Mouse (Mus musculus) naive thymus-derived CD4-positive, alpha-beta T cell, adult 5 months (primary cell): ENCODE measurements around the gene Lrp6. TPM values are rescaled to one million over a fixed set of nuclear protein-coding genes. Genes with fewer than 3 reads are reported as not detected.

Experiments used
- polyA plus RNA-seq: library from polyadenylated mRNA; unstranded; fragments of 100-300 nt; shearing (Covaris generic); gene quantifications from one replicate; pipeline ENCODE4 v1.2.1, GENCODE M21; 2017

Gene Lrp6
- polyA plus RNA-seq: 26.4 TPM

GRCm38 (mm10) chr6:134566818-134567485, at the start of gene Lrp6:
Gene Lrp6 (minus strand): TSS chr6:134566965.

Other genes starting within 250 kb of the Lrp6 start
- gene Bcl2l14, start 170.6 kb downstream of the Lrp6 start, polyA plus RNA-seq: 0.78 TPM
- gene Mansc1, start 65.5 kb upstream of the Lrp6 start, polyA plus RNA-seq: 1.6 TPM
- gene Borcs5, start 72.5 kb upstream of the Lrp6 start, polyA plus RNA-seq: 21.7 TPM
- 6.6 TPM for gene Dusp16, start 225.7 kb upstream of the Lrp6 start, polyA plus RNA-seq